22 mouse cellular contexts compared by ENCODE assay signal in genomic region chr12:9995670-9996069, GRCm38 (mm10).
DNase-seq lines count a peak whose midpoint lies in the region; ATAC-seq and TF ChIP-seq lines count a peak whose summit lies in the region.
"Had no signal": no experiment of that assay in that cellular context is flagged by ENCODE, and none has a peak within 500 bp of the region (broad histone marks: within the 10 kb centered on the region; RNA-seq: fewer than 3 reads in every experiment).

No protein-coding gene starts in this region.

- 45% methylated on average over 3 of the region's 3 CpGs for WGBS in lung, embryonic 14.5 days
- 35% methylated on average over 3 of the region's 3 CpGs for WGBS in stomach, embryonic 14.5 days

- ATAC-seq in lung, embryonic 14.5 days (ENCODE audit: insufficient read depth) = peak; percentile 66; the same call in 1 of the 2 replicates
- ATAC-seq in stomach, embryonic 14.5 days (ENCODE audit: insufficient number of reproducible peaks, insufficient read depth, low FRiP score, low read depth) = peak; percentile 66; the same call in 1 of the 2 replicates
- ATAC-seq: forebrain, embryonic 14.5 days had no signal

- no peak overlapping the region for H3K4me2 ChIP-seq in lung, embryonic 14.5 days
- H3K4me2 ChIP-seq in stomach, embryonic 14.5 days (replicated peaks; ENCODE audit: low read depth, low read length) = no peak overlapping the region
- H3K4me2 ChIP-seq: embryonic facial prominence, embryonic 15.5 days; heart, embryonic 11.5 days; heart, embryonic 15.5 days; hindbrain, embryonic 14.5 days had no signal

- no peak overlapping the region for H3K4me3 ChIP-seq in lung, embryonic 14.5 days (ENCODE audit: low read depth, low read length)
- no peak overlapping the region for H3K4me3 ChIP-seq in stomach, embryonic 14.5 days (ENCODE audit: low read depth, low read length)
- H3K4me3 ChIP-seq: embryonic facial prominence, embryonic 15.5 days; erythroblast, embryonic 14.5 days; forebrain, embryonic 10.5 days; heart, embryonic 15.5 days had no signal

- DNase-seq in lung, embryonic 14.5 days = peak; percentile 52
- DNase-seq in lung, adult 18-20 months = no peak
- peak; percentile 8 for DNase-seq in lung, postnatal 10 days
- no peak for DNase-seq in lung, postnatal 4 days
- no peak for DNase-seq in layer of hippocampus, postnatal 36 days
- no peak for DNase-seq in layer of hippocampus, postnatal 10 days (ENCODE audit: low spot score in 2 of 2)
- DNase-seq: adrenal gland, adult 8-10 months; adrenal gland, postnatal 36 days; cerebellum, adult 8-10 months; cerebellum, postnatal 14 days; embryo, embryonic 11 days; gastrocnemius, postnatal 36 days; heart, adult 18-20 months; heart, postnatal 14 days had no signal

- H3K27ac ChIP-seq in lung, embryonic 14.5 days (ENCODE audit: low read depth) = no peak overlapping the region
- H3K27ac ChIP-seq in stomach, embryonic 14.5 days (ENCODE audit: low read length) = peak overlapping the region; percentile 88; the same call in 1 of the 2 replicates
- H3K27ac ChIP-seq: forebrain, embryonic 10.5 days; heart, embryonic 15.5 days; hindbrain, embryonic 14.5 days had no signal

- H3K36me3 ChIP-seq in lung, embryonic 14.5 days (ENCODE audit: insufficient read depth) = no peaks in the 10 kb centered on the region
- H3K36me3 ChIP-seq in stomach, embryonic 14.5 days (ENCODE audit: control insufficient read depth, insufficient read depth, low read length) = no peaks in the 10 kb centered on the region
- H3K36me3 ChIP-seq: embryonic facial prominence, embryonic 15.5 days; forebrain, embryonic 10.5 days; heart, embryonic 15.5 days had no signal

- no peak overlapping the region for H3K9ac ChIP-seq in lung, embryonic 14.5 days
- no peak overlapping the region for H3K9ac ChIP-seq in stomach, embryonic 14.5 days (replicated peaks; ENCODE audit: low read depth, low read length)
- H3K9ac ChIP-seq: embryonic facial prominence, embryonic 15.5 days; heart, embryonic 15.5 days; hindbrain, embryonic 14.5 days had no signal

- TF ChIP-seq CTCF in lung, embryonic 14.5 days (IDR thresholded peaks at IDR 0.05; ENCODE audit: low read depth) = no peak

- H3K27me3 ChIP-seq in lung, embryonic 14.5 days (ENCODE audit: insufficient read depth, low read length) = no peaks in the 10 kb centered on the region
- no peaks in the 10 kb centered on the region for H3K27me3 ChIP-seq in stomach, embryonic 14.5 days (ENCODE audit: control insufficient read depth, insufficient read depth, low read length)
- H3K27me3 ChIP-seq: embryonic facial prominence, embryonic 15.5 days; heart, embryonic 15.5 days had no signal

- no peaks in the 10 kb centered on the region for H3K9me3 ChIP-seq in lung, embryonic 14.5 days (ENCODE audit: low read depth, low read length)
- no peaks in the 10 kb centered on the region for H3K9me3 ChIP-seq in stomach, embryonic 14.5 days (ENCODE audit: control insufficient read depth, low read depth, low read length)
- H3K9me3 ChIP-seq: embryonic facial prominence, embryonic 15.5 days; forebrain, embryonic 10.5 days; heart, embryonic 15.5 days had no signal

- peaks cover 9% of the 10 kb centered on the region for H3K4me1 ChIP-seq in lung, embryonic 14.5 days (ENCODE audit: insufficient read depth)
- H3K4me1 ChIP-seq in stomach, embryonic 14.5 days (ENCODE audit: control insufficient read depth, insufficient read depth, low read length) = peaks cover 10% of the 10 kb centered on the region
- H3K4me1 ChIP-seq: forebrain, embryonic 10.5 days; heart, embryonic 15.5 days had no signal

Comparison
In these comparisons a context has a peak if more than half of its experiments do, and no peak if none do; other contexts are left out.
1. DNase-seq: peak in lung, embryonic 14.5 days (single experiment) and lung, postnatal 10 days (single experiment); none in lung, adult 18-20 months (0 of 2), lung, postnatal 4 days (0 of 2), layer of hippocampus, postnatal 36 days (0 of 2) and layer of hippocampus, postnatal 10 days (0 of 2).